Mouse (Mus musculus): ENCODE measurements around the gene Mertk. TPM values are rescaled to one million over a fixed set of nuclear protein-coding genes. Genes with fewer than 3 reads are reported as not detected.
A peak's percentile ranks its signal among the peaks of the same experiment; 100 is the strongest.

Mertk gene
- total RNA-seq, 1 experiment = 3.3 TPM

DNA sequence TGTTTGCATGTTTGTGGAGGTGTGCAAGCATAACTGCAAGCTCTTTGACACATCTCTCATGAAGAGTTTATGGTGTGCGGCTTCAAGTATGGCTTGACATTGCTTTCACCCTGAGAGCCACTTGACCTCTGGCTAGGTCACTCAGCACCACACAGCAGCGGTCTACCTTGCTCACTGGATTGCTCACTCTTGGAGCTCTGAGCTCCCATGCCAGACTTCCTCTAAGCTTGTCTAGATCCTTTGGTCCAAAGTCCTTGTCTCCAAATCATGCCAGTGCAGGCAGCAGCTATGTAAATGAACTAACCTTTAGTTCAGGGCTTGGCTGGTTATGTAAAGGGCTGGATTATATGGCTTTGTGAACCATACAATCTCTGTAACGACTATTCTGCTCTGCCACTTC lies 2.3 kb upstream of the Mertk start:
- no peak for DNase-seq (ENCODE audit: low read depth, low spot score)
- Histone ChIP-seq H3K9me3 (ENCODE audit: control insufficient read depth, insufficient read depth, low read depth, low read length) (no peaks in the 10 kb centered on the region), H3K4me1 (ENCODE audit: control insufficient read depth in 2 of 2, insufficient read depth in 2 of 2, low read length in 2 of 2, poor library complexity in 1 of 2) (no peaks in the 10 kb centered on the region), H3K36me3 (ENCODE audit: control insufficient read depth, insufficient read depth, low read length, poor library complexity, severe bottlenecking) (no peaks in the 10 kb centered on the region), H3K9ac (ENCODE audit: insufficient read depth, low read depth, low read length, poor library complexity, severe bottlenecking) (no peak overlapping the region), H3K4me3 (ENCODE audit: insufficient read depth in 1 of 2, low read depth in 1 of 2, low read length in 2 of 2, poor library complexity in 1 of 2, severe bottlenecking in 1 of 2) (no peak overlapping the region), H3K27ac (ENCODE audit: insufficient read depth, low read depth, low read length, poor library complexity, severe bottlenecking) (no peak overlapping the region)
- in situ Hi-C loops (cut with MboI; ENCODE audit: low sequenced_read_pairs in 2 of 2, unreplicated experiment in 2 of 2) = loop anchor here in 1 of 2 experiments (10.0 kb wide), 1 partner anchor 118 kb away; the partner anchor contains the start of gene Tmem87b
- TF ChIP-seq ZC3H11A (IDR thresholded peaks at IDR 0.05; ENCODE audit: borderline replicate concordance, low read depth, low read length) (no peak), ZNF384 (IDR thresholded peaks at IDR 0.05; ENCODE audit: low read depth, low read length) (no peak), MAFK (IDR thresholded peaks at IDR 0.05; ENCODE audit: insufficient read depth, low read depth, low read length) (no peak), HCFC1 (IDR thresholded peaks at IDR 0.05; ENCODE audit: borderline replicate concordance, insufficient read depth, low read length) (no peak), CHD2 (IDR thresholded peaks at IDR 0.05; ENCODE audit: low read depth, low read length) (no peak)

DNA sequence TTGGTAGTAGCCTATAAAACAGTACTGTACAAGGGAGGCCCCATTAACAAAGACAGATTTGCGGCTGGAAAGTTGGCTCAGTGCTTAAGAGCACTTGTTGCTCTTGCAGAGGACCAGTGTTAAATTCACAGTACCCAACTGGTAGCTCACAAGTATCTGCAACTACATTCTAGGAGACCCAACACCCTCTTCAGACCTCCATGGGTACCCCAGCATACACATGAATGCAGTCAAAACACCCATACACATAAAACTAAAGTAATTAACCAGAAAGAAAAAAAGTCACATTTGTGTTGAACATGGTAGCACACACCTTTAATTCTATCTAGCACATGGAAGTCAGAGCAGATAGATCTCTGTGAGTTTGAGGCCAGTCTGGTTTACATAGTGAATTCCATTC lies 1.7 kb upstream of the Mertk start:
- TF ChIP-seq ZNF384 (IDR thresholded peaks at IDR 0.05; ENCODE audit: low read depth, low read length) (no peak), CHD2 (IDR thresholded peaks at IDR 0.05; ENCODE audit: low read depth, low read length) (no peak), MAFK (IDR thresholded peaks at IDR 0.05; ENCODE audit: insufficient read depth, low read depth, low read length) (no peak), HCFC1 (IDR thresholded peaks at IDR 0.05; ENCODE audit: borderline replicate concordance, insufficient read depth, low read length) (no peak), ZC3H11A (IDR thresholded peaks at IDR 0.05; ENCODE audit: borderline replicate concordance, low read depth, low read length) (no peak)
- no peak overlapping the region for H3K27ac ChIP-seq (ENCODE audit: insufficient read depth, low read depth, low read length, poor library complexity, severe bottlenecking)
- no peaks in the 10 kb centered on the region for H3K36me3 ChIP-seq (ENCODE audit: control insufficient read depth, insufficient read depth, low read length, poor library complexity, severe bottlenecking)
- H3K9ac ChIP-seq (ENCODE audit: insufficient read depth, low read depth, low read length, poor library complexity, severe bottlenecking) = no peak overlapping the region
- no peaks in the 10 kb centered on the region for H3K4me1 ChIP-seq (ENCODE audit: control insufficient read depth in 2 of 2, insufficient read depth in 2 of 2, low read length in 2 of 2, poor library complexity in 1 of 2)
- H3K4me3 ChIP-seq (ENCODE audit: insufficient read depth in 1 of 2, low read depth in 1 of 2, low read length in 2 of 2, poor library complexity in 1 of 2, severe bottlenecking in 1 of 2) = no peak overlapping the region
- H3K9me3 ChIP-seq (ENCODE audit: control insufficient read depth, insufficient read depth, low read depth, low read length) = no peaks in the 10 kb centered on the region
- DNase-seq (ENCODE audit: low read depth, low spot score) = no peak
- in situ Hi-C loops (cut with MboI; ENCODE audit: low sequenced_read_pairs in 2 of 2, unreplicated experiment in 2 of 2) = loop anchor here in 1 of 2 experiments (10.0 kb wide), 1 partner anchor 118 kb away; the partner anchor contains the start of gene Tmem87b

GRCm38 (mm10) chr2:128697566-128697965 lies 1.2 kb upstream of the Mertk start:
- H3K4me3 ChIP-seq (ENCODE audit: insufficient read depth in 1 of 2, low read depth in 1 of 2, low read length in 2 of 2, poor library complexity in 1 of 2, severe bottlenecking in 1 of 2) = no peak overlapping the region
- H3K4me1 ChIP-seq (ENCODE audit: control insufficient read depth in 2 of 2, insufficient read depth in 2 of 2, low read length in 2 of 2, poor library complexity in 1 of 2) = no peaks in the 10 kb centered on the region
- no peak overlapping the region for H3K27ac ChIP-seq (ENCODE audit: insufficient read depth, low read depth, low read length, poor library complexity, severe bottlenecking)
- in situ Hi-C loops (cut with MboI; ENCODE audit: low sequenced_read_pairs in 2 of 2, unreplicated experiment in 2 of 2) = loop anchor here in 1 of 2 experiments (10.0 kb wide), 1 partner anchor 117 kb away; the partner anchor contains the start of gene Tmem87b
- H3K9ac ChIP-seq (ENCODE audit: insufficient read depth, low read depth, low read length, poor library complexity, severe bottlenecking) = no peak overlapping the region
- DNase-seq (ENCODE audit: low read depth, low spot score) = no peak
- no peaks in the 10 kb centered on the region for H3K9me3 ChIP-seq (ENCODE audit: control insufficient read depth, insufficient read depth, low read depth, low read length)
- TF ChIP-seq ZNF384 (IDR thresholded peaks at IDR 0.05; ENCODE audit: low read depth, low read length) = no peak
- TF ChIP-seq MAFK (IDR thresholded peaks at IDR 0.05; ENCODE audit: insufficient read depth, low read depth, low read length) = no peak
- no peak for TF ChIP-seq ZC3H11A (IDR thresholded peaks at IDR 0.05; ENCODE audit: borderline replicate concordance, low read depth, low read length)
- TF ChIP-seq CHD2 (IDR thresholded peaks at IDR 0.05; ENCODE audit: low read depth, low read length) = no peak
- TF ChIP-seq HCFC1 (IDR thresholded peaks at IDR 0.05; ENCODE audit: borderline replicate concordance, insufficient read depth, low read length) = no peak
- no peaks in the 10 kb centered on the region for H3K36me3 ChIP-seq (ENCODE audit: control insufficient read depth, insufficient read depth, low read length, poor library complexity, severe bottlenecking)

GRCm38 (mm10) chr2:128698140-128698692 lies 540 bp upstream of the Mertk start:
- in situ Hi-C loops (cut with MboI; ENCODE audit: low sequenced_read_pairs in 2 of 2, unreplicated experiment in 2 of 2) = loop anchor here in 1 of 2 experiments (10.0 kb wide), 1 partner anchor 117 kb away; the partner anchor contains the start of gene Tmem87b
- no peak overlapping the region for H3K27ac ChIP-seq (ENCODE audit: insufficient read depth, low read depth, low read length, poor library complexity, severe bottlenecking)
- TF ChIP-seq MAFK (IDR thresholded peaks at IDR 0.05; ENCODE audit: insufficient read depth, low read depth, low read length) (no peak), ZC3H11A (IDR thresholded peaks at IDR 0.05; ENCODE audit: borderline replicate concordance, low read depth, low read length) (peak; percentile 55; the same call in 1 of the 2 replicates), HCFC1 (IDR thresholded peaks at IDR 0.05; ENCODE audit: borderline replicate concordance, insufficient read depth, low read length) (no peak; the same call in 1 of the 2 replicates), CHD2 (IDR thresholded peaks at IDR 0.05; ENCODE audit: low read depth, low read length) (no peak)

More at GRCm38 (mm10) chr2:128698140-128698692, 540 bp upstream of the Mertk start:
- peak overlapping the region; percentile 76 to 94 for H3K4me3 ChIP-seq (ENCODE audit: insufficient read depth in 1 of 2, low read depth in 1 of 2, low read length in 2 of 2, poor library complexity in 1 of 2, severe bottlenecking in 1 of 2)
- peak overlapping the region; percentile 55; the same call in 1 of the 2 replicates for H3K9ac ChIP-seq (ENCODE audit: insufficient read depth, low read depth, low read length, poor library complexity, severe bottlenecking)
- DNase-seq (ENCODE audit: low read depth, low spot score) = peak; percentile 66
- peaks cover 0 to 3% of the 10 kb centered on the region in 2 experiments; a peak in 1 of 4 replicates for H3K4me1 ChIP-seq (ENCODE audit: control insufficient read depth in 2 of 2, insufficient read depth in 2 of 2, low read length in 2 of 2, poor library complexity in 1 of 2)
- H3K9me3 ChIP-seq (ENCODE audit: control insufficient read depth, insufficient read depth, low read depth, low read length) = no peaks in the 10 kb centered on the region
- no peaks in the 10 kb centered on the region for H3K36me3 ChIP-seq (ENCODE audit: control insufficient read depth, insufficient read depth, low read length, poor library complexity, severe bottlenecking)

Data from ES-E14 (cell line).